In the genomic region with DNA sequence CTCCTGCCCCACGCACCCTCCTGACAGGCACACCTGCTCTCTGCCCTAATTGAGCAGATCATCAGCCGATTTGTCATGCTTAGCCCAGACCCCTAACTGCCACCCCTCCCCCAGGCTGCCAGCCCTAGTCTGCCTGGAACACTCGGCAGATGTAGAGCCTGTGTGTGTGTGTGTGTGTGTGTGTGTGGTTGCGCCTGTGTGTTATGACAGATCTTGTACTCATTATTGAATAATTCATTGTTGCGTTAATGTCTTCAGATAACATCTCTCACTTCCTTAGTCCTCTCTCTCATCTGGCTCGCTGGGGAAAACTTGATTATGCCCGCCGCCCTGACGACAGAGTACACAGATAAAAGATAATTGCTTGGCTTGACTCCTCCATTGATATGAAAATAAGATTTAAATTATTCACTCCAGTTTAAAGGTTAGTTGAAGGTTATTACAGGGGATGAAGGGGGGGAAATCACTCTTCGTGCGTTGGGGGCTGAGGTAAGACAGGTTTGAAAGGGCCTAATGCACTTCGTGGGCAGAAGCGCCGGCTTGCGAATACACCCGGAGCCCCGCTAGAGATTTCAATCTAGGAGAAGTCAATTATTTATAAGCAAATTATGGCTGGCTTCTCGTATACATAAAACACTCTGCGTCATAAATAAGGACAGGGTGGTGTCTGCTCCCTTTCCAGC, we compare ENCODE assay signal across 8 mouse cellular contexts.
DNase-seq lines count a peak whose midpoint lies in the region; ATAC-seq and TF ChIP-seq lines count a peak whose summit lies in the region.

No protein-coding gene starts in this region.

- no peak overlapping the region for H3K4me2 ChIP-seq in forebrain, embryonic 11.5 days (ENCODE audit: low read depth, low read length, severe bottlenecking)
- H3K4me2 ChIP-seq in limb, embryonic 11.5 days (ENCODE audit: low read depth, severe bottlenecking): no peak overlapping the region
- H3K4me2 ChIP-seq in neural tube, embryonic 15.5 days: peak overlapping the region; percentile 40

- no peaks in the 10 kb centered on the region for H3K27me3 ChIP-seq in forebrain, embryonic 11.5 days (ENCODE audit: control insufficient read depth, insufficient read depth, low read length)
- no peaks in the 10 kb centered on the region for H3K27me3 ChIP-seq in limb, embryonic 11.5 days (ENCODE audit: control insufficient read depth, insufficient read depth, low read length)
- H3K27me3 ChIP-seq in neural tube, embryonic 15.5 days (replicated peaks): peaks cover 8% of the 10 kb centered on the region; the same call in 1 of the 2 replicates
- H3K27me3 ChIP-seq in kidney, adult 2 months (replicated peaks; ENCODE audit: control insufficient read depth, insufficient read depth, low read length): no peaks in the 10 kb centered on the region

- ATAC-seq in forebrain, embryonic 11.5 days (replicated peaks; ENCODE audit: low FRiP score): peak; percentile 88
- 0 out of 2 replicates have a peak, but pooled peaks have one; percentile 51 for ATAC-seq in limb, embryonic 11.5 days (ENCODE audit: insufficient number of reproducible peaks, low FRiP score, low TSS enrichment, low read depth)
- peak; percentile 70 for ATAC-seq in neural tube, embryonic 15.5 days (ENCODE audit: low FRiP score)

- H3K36me3 ChIP-seq in forebrain, embryonic 11.5 days (ENCODE audit: control insufficient read depth, insufficient read depth, low read length): no peaks in the 10 kb centered on the region
- no peaks in the 10 kb centered on the region for H3K36me3 ChIP-seq in limb, embryonic 11.5 days (ENCODE audit: control insufficient read depth, insufficient read depth, low read length)
- no peaks in the 10 kb centered on the region for H3K36me3 ChIP-seq in neural tube, embryonic 15.5 days
- H3K36me3 ChIP-seq in kidney, adult 2 months (ENCODE audit: control insufficient read depth, insufficient read depth, low read length): no peaks in the 10 kb centered on the region

- H3K9me3 ChIP-seq in forebrain, embryonic 11.5 days (ENCODE audit: control insufficient read depth, low read length): no peaks in the 10 kb centered on the region
- H3K9me3 ChIP-seq in limb, embryonic 11.5 days (ENCODE audit: control insufficient read depth, low read length): no peaks in the 10 kb centered on the region
- H3K9me3 ChIP-seq in neural tube, embryonic 15.5 days (replicated peaks): no peaks in the 10 kb centered on the region

- no peak for TF ChIP-seq POLR2A in kidney, adult 2 months (IDR thresholded peaks at IDR 0.05; ENCODE audit: low read depth, low read length)

- no peak for TF ChIP-seq CTCF in kidney, adult 2 months (conservative IDR thresholded peaks at IDR 0.05; ENCODE audit: insufficient read depth, insufficient read length, low read depth, low read length)

- DNase-seq in right cerebral cortex, postnatal 10 days (ENCODE audit: low spot score in 2 of 2): peak; percentile 63 to 67
- DNase-seq in right cerebral cortex, adult 2 months (ENCODE audit: low spot score in 2 of 2): no peak
- peak; percentile 86 for DNase-seq in forebrain, embryonic 11.5 days (ENCODE audit: low spot score)
- peak; percentile 76 for DNase-seq in limb, embryonic 11.5 days (ENCODE audit: low spot score)
- DNase-seq in heart, adult 9 months (ENCODE audit: low spot score in 2 of 2): no peak
- DNase-seq in kidney, adult 2 months: no peak
- no peak for DNase-seq in right cerebral cortex, postnatal 36 days (ENCODE audit: low spot score in 2 of 2)

- H3K9ac ChIP-seq in forebrain, embryonic 11.5 days (ENCODE audit: low read length): no peak overlapping the region
- no peak overlapping the region for H3K9ac ChIP-seq in limb, embryonic 11.5 days (ENCODE audit: low read length)
- H3K9ac ChIP-seq in neural tube, embryonic 15.5 days (replicated peaks): no peak overlapping the region

- H3K27ac ChIP-seq in forebrain, embryonic 11.5 days (ENCODE audit: low read depth, low read length): peak overlapping the region; percentile 32; the same call in 1 of the 2 replicates
- no peak overlapping the region for H3K27ac ChIP-seq in limb, embryonic 11.5 days (replicated peaks; ENCODE audit: low read depth, low read length)
- peak overlapping the region; percentile 23; the same call in 1 of the 2 replicates for H3K27ac ChIP-seq in neural tube, embryonic 15.5 days (replicated peaks)
- no peak overlapping the region for H3K27ac ChIP-seq in kidney, adult 2 months (ENCODE audit: insufficient read depth, low read depth, low read length)

- WGBS in forebrain, embryonic 11.5 days: 44% methylated on average over 19 of the region's 19 CpGs
- whole genome bisulfite sequencing in limb, embryonic 11.5 days: 63% methylated on average over 19 of the region's 19 CpGs
- WGBS in neural tube, embryonic 15.5 days: 19% methylated on average over 19 of the region's 19 CpGs
- 55% methylated on average over 19 of the region's 19 CpGs for WGBS in kidney, adult 2 months

- peaks cover 10% of the 10 kb centered on the region; the same call in 1 of the 2 replicates for H3K4me1 ChIP-seq in forebrain, embryonic 11.5 days (replicated peaks; ENCODE audit: control insufficient read depth, insufficient read depth, low read length)
- H3K4me1 ChIP-seq in limb, embryonic 11.5 days (ENCODE audit: control insufficient read depth, insufficient read depth, low read length): peaks cover 11% of the 10 kb centered on the region; the same call in 1 of the 2 replicates
- H3K4me1 ChIP-seq in neural tube, embryonic 15.5 days: peaks cover 30% of the 10 kb centered on the region
- no peaks in the 10 kb centered on the region for H3K4me1 ChIP-seq in kidney, adult 2 months (ENCODE audit: control insufficient read depth, insufficient read depth, low read length)

- no peak overlapping the region for H3K4me3 ChIP-seq in forebrain, embryonic 11.5 days (ENCODE audit: low read depth, low read length)
- H3K4me3 ChIP-seq in limb, embryonic 11.5 days (ENCODE audit: low read depth, low read length): no peak overlapping the region
- H3K4me3 ChIP-seq in neural tube, embryonic 15.5 days (replicated peaks): no peak overlapping the region
- no peak overlapping the region for H3K4me3 ChIP-seq in kidney, adult 2 months (ENCODE audit: insufficient read depth, low read depth, low read length)

Comparison
In these comparisons a context has a peak if more than half of its experiments do, and no peak if none do; other contexts are left out.
1. DNase-seq: peak in right cerebral cortex, postnatal 10 days (2 of 2), forebrain, embryonic 11.5 days (single experiment) and limb, embryonic 11.5 days (single experiment); none in right cerebral cortex, adult 2 months (0 of 2), heart, adult 9 months (0 of 2), kidney, adult 2 months (single experiment) and right cerebral cortex, postnatal 36 days (0 of 2).
2. H3K27ac ChIP-seq: peak in forebrain, embryonic 11.5 days (single experiment) and neural tube, embryonic 15.5 days (single experiment); none in limb, embryonic 11.5 days (single experiment) and kidney, adult 2 months (single experiment).
3. Peak in every context shown above with its lines, with median percentiles within 50 percentile points of each other: ATAC-seq.